Mouse (Mus musculus) embryo, embryonic 11 days (tissue): ENCODE measurements around the gene Smc1a.
A peak's percentile ranks its signal among the peaks of the same experiment; 100 is the strongest.

ENCODE experiments used
- DNase-seq: peaks from one replicate; pipeline ENCODE4 v3.0.0-alpha.2; 2015

The Smc1a gene

GRCm38 (mm10) chrX:152016151-152017145, at the start of gene Smc1a, which contains the start of gene Ribc1:
Gene Smc1a (plus strand): TSS chrX:152016428.
Gene Ribc1 (minus strand): TSS chrX:152016295.
- peak; percentile 93 for DNase-seq

DNA sequence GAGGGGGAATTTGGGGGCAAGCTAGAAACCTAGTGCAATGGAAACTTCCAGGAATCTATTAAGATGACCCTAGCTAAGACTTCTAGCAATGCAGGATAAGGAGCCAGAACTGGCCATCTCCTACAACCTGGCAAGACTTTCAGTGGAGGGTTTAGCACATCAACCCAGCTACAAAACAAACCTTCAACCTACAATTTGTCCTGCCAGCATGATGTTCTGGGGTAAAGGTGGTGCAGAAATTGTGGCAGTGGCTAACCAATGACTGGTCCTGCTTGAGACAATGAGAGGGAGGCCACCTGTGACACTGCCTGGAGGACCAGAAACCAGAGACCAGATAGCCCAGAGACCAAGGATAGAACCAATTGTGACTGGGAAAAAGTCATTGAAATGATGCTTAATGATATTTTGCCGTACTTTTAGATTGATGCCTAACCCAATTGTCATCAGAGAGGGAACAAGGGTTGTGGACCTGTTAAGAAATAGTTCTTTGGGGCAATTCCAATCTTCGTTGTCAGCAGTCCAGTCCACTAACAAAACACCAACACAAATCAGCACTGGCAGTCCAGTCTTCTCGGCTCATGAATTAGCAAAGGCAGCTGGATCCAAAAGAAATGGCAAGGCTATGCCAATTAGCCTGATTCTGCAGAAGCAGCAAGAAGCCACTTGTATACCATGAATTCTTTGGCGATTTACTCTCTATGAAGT, 17.1 kb upstream of the Smc1a start:
- no peak for DNase-seq

DNA sequence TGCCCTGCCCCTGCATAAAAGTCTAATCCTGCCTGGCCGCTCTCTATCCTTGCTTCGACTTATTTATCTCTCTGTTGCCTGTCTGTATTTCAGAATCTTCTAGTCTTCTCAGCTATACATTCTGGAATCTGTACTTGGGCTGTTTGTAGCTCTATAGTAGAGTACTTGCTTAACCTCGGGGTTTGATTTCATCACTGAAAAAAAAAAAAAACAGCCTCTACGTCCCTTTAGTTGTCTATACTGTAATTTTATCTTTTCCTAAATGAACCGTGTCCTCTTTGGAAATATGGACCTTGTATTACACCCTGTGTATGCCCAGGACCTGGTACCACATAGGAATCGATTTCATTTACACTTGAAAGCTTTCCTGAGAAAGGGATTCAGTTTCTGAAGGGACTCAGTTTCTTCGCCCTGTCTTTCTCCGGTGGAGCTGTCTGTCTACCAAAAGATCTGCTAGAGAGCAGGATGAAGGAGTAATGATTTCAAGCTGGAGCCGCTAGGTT, 15.0 kb upstream of the Smc1a start:
- no peak for DNase-seq

DNA sequence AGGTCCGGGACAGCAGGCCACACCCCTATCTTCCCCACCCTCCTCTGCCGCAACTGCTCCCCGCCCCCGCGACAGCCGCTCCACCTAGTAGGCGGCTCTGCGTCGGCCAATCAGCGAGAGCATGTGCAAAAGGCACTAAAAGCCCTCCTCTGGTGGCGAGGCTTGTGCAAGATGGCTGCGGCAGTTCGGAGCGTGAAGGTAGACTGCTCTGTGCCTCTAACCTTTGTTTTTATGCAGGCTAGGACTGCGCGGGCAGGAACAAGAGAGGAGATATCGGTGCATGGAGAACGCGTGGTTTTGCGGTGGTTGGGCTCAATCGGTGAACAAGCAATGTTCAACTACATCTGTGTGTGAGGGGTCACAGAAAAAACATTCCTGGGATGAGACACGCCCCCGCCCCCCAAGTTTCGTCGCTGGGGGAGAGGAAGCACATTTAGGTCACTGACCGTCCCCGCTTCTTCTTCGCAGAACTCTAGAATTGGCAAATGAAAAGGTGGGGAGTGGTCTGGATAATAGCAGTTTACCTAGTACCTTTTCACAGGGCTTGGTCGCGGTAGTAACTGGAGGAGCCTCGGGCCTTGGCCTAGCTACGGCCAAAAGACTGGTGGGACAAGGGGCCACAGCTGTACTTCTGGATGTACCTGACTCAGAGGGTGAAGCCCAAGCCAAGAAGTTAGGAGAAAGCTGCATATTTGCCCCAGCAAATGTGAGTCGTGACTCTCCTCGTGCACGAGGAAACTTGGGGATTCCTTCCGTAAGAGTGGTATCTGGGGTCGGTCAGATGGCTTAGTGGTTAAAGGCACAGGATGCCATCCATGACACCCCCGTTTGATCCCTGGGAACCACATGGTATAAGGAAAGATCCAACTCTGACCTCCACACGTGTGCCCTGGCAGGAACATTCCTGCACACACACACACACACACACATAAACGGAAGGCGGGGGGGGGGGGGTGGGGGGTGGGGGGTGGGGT, 14.2 kb upstream of the Smc1a start, which contains the start of gene Hsd17b10:
Hsd17b10 (plus strand) TSS at position 109 of the 974 bp plus-strand sequence.
- peak; percentile 91 for DNase-seq

DNA sequence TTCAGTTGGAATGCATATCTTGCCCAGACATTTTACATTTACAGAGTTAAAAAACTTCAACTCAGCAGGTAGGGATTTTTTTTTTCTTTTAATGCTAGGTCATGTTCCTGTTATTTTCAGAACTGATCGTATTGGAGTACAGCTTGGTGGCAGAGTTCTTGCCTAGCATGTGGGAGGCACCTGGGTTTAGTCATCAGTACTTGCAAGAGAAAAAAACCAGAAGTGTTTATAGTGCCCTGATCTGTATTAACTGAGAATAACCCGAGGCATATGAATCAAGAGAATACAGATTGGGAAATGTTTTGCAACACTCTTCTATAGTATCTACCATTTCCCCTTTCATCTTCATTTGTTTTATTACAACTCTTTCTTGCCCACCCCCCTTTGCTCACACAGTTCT, 13.4 kb upstream of the Smc1a start:
- no peak for DNase-seq

GRCm38 (mm10) chrX:152007863-152008262, 8.4 kb upstream of the Smc1a start:
- no peak for DNase-seq

GRCm38 (mm10) chrX:152015752-152016150, 477 bp upstream of the Smc1a start:
- peak; percentile 2 for DNase-seq

- DNase-seq = no peak
These were observed 958 bp downstream of the Smc1a start for GRCm38 (mm10) chrX:152017186-152017585.

DNA sequence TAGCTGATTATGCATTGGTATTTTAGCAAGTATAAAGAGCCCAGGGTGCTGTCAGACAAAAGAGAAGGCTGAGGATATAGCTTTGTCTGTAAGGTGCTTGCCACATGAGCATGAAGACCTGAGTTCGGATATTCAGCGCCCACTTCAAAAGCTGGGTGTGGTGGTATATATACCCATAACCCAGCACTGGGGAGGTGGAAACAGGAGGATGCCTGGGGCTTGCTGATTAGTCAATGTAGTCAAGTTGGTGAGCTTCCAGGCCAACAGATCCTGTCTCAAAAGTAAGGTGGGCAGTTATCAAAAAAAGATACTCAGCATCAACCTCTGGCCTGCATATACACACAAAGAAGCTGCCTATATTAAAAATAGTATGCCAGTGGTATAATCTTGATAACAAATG, 3.1 kb downstream of the Smc1a start:
- DNase-seq = no peak

DNA sequence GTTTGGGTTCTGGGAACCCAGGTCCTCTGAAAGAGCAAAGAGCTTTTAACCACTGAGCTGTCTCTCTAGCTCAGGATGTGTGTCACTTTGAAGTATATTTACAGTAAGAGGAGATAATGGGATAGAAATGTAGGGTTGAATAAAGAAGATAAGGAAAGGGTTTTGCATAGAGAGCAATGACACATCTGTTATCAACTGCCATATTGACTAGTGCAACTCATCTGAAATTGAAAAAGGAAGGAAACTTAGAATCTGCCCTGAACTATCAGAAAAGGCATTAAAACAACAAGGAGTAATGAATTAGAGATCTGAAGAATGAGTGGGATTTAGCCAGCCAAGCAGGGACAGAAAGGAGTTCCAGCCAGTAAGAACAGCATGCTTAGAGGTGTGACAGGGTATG, 23.6 kb downstream of the Smc1a start:
- DNase-seq = no peak

DNA sequence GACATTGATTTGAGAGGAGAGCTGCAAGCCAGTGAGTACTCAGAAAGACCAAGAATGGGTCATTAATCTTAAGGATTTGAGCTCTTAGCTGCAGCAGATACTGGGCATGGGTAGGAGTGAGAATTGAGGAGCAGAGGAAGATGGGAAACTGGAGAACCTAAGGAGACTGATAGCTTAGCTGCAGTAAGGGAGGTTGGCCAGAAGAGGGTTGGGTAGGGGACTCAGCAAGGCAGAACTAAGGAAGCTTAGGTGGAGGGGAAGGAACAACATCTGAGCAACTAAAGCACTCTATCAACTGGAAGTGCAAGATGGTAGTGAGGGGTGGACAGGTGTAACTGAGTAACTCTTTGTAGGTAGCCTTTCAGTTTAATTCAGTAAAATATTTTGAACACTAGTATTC, 31.0 kb downstream of the Smc1a start:
- no peak for DNase-seq

DNA sequence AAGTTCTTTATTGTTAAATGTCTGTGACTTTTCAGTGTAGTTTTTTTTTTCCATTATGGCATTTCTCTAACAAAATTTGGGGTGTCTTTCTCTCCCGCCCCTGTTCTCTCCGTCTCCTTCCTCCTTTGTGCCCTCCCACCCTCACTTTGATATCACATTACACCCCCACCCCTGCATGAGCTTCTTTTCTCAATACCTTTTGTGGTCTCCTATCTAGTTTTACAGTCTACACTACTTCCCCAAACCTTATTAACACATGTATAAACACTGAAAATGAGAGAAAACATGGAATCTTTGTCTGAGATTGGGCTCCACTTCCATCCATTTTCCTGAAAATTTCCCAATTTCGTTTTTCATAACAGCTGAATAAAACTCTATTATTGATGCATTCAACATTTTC, 36.3 kb downstream of the Smc1a start:
- no peak for DNase-seq

- DNase-seq = no peak
These were observed 37.9 kb downstream of the Smc1a start for GRCm38 (mm10) chrX:152054094-152054493.

DNA sequence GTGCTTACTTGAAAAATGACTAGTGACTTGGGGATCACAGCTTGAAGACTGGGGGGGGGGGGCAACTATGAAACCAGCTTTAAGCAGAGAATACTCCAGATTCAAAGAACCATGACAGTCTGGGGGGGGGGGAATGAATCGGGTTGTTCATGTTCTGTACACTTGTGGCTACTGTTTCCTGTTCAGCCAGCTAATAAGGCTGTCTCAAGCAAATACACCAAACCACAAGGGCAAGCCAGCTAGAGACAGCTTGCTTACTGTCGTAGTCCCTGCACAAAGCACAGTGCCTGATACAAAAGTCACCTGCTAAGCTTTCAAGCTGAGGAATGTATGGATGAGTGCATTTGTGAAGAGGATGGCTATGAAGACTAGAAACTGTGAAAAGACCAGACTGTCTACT, 49.4 kb downstream of the Smc1a start:
- no peak for DNase-seq

GRCm38 (mm10) chrX:152067789-152068188, 51.6 kb downstream of the Smc1a start:
- DNase-seq = no peak

DNA sequence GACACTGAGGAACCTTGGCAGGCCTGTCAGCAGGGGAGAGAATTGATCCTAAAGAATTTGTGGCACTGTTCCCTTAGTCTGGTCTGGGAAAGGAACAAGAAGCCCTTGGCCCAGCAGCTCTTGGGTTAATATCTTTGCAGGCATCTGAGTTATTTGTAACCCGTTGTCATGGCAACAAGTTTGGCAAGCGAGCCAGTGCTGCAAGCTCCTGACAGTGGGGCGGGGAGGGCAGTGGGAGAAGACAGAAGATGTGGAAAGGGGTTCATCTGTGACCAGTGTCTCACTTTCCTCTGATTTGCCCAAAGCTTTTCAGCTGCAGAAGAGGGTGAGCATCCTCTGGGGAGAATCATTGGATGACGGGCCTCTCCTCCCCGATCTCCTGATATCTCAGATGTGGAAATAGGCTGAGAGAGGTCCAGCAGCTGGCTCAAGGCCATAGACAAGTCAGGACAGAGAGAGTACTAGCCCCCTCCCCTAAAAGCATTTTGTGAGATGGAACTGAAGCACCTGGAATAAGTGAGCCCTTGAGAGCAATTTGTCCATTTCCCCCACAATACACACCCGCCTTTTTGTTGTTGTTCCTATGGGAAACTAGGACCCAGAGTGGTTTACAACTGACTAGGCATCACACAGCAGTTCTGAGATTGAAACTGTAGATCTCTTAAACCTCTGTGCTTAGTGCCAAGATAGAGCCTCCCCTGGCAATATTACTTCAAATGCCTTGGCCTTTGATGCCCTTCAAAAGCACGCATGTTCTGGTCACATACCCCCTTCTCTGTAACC, 73.8 kb downstream of the Smc1a start:
- DNase-seq = peak; percentile 75

DNA sequence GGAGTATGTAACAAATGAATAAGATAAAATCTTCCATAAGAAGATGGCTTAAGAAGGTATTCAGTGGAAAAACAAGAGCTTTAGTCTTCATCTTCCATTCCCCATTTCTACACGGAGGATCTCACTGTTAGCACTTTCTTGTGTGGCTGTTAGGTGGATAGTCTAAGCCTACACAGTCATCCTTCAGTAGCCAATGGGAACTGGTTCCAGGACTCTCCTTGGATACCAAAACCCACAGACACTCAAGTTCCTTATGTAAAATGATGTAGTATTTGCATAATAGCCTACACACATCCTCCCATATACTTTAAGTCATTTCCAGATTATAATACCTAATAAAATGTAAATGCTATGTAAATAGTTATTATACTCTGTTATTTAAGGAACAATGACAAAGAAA, 81.3 kb downstream of the Smc1a start:
- no peak for DNase-seq
